Mouse (Mus musculus) liver, embryonic 15.5 days (tissue): ENCODE data around the gene Pomt1. TPM values are rescaled to one million over a fixed set of nuclear protein-coding genes. Genes with fewer than 3 reads are reported as not detected.
A peak's percentile ranks its signal among the peaks of the same experiment; 100 is the strongest.

ENCODE experiments used
- ATAC-seq: fragments of 200-750 bp; cut with Nextera tagmentation; 2 replicates; pipeline ENCODE4 v1.8.0; 2017; ENCODE audit warnings: moderate number of reproducible peaks, mild to moderate bottlenecking, moderate library complexity; ENCODE audit not compliant: insufficient read depth
- H3K27ac ChIP-seq: fragments of 300-500 bp; sonication (generic); replicated peaks from 2 replicates; pipeline ENCODE4 v1.5.1; 2015; ENCODE audit warnings: mild to moderate bottlenecking, inconsistent platforms
- H3K27me3 ChIP-seq: fragments of 300-500 bp; sonication (generic); 2 replicates; pipeline ENCODE4 v1.6.1; 2015; ENCODE audit warnings: mild to moderate bottlenecking, inconsistent platforms
- H3K36me3 ChIP-seq: fragments of 300-500 bp; sonication (generic); replicated peaks from 2 replicates; pipeline ENCODE4 v1.6.1; 2015; ENCODE audit warnings: moderate library complexity, mild to moderate bottlenecking, inconsistent platforms
- H3K4me1 ChIP-seq: fragments of 300-500 bp; sonication (generic); replicated peaks from 2 replicates; pipeline ENCODE4 v1.6.1; 2015; ENCODE audit warnings: inconsistent platforms
- H3K4me2 ChIP-seq: fragments of 300-500 bp; sonication (generic); 2 replicates; pipeline ENCODE4 v1.6.1; 2015; ENCODE audit warnings: moderate library complexity, mild to moderate bottlenecking, inconsistent platforms
- H3K4me3 ChIP-seq: fragments of 300-500 bp; sonication (generic); replicated peaks from 2 replicates; pipeline ENCODE4 v1.5.1; 2015; ENCODE audit warnings: mild to moderate bottlenecking, inconsistent platforms
- H3K9ac ChIP-seq: fragments of 300-500 bp; sonication (generic); 2 replicates; pipeline ENCODE4 v1.6.1; 2015; ENCODE audit warnings: moderate library complexity, mild to moderate bottlenecking, inconsistent platforms
- H3K9me3 ChIP-seq: fragments of 300-500 bp; sonication (generic); replicated peaks from 2 replicates; pipeline ENCODE4 v1.6.1; 2016; ENCODE audit warnings: inconsistent platforms
- WGBS: fragments of 180-500 bp; shearing (Covaris S2); methylation state at CpG from one replicate; pipeline ENCODE4 v1.1.7; 2015; ENCODE audit warnings: mixed read lengths; ENCODE audit not compliant: insufficient replicate concordance; 5-methylcytosine and 5-hydroxymethylcytosine counted together
- polyA plus RNA-seq: library from polyadenylated mRNA; unstranded; fragments of >200 nt; fragmentation: Nextera tagmentation; extraction: Ambion mirVana; gene quantifications from 2 replicates; pipeline ENCODE4 v1.2.1, GENCODE M21; 2015

Pomt1 gene
- 11.9 and 14.9 TPM in 2 replicates for polyA plus RNA-seq

DNA sequence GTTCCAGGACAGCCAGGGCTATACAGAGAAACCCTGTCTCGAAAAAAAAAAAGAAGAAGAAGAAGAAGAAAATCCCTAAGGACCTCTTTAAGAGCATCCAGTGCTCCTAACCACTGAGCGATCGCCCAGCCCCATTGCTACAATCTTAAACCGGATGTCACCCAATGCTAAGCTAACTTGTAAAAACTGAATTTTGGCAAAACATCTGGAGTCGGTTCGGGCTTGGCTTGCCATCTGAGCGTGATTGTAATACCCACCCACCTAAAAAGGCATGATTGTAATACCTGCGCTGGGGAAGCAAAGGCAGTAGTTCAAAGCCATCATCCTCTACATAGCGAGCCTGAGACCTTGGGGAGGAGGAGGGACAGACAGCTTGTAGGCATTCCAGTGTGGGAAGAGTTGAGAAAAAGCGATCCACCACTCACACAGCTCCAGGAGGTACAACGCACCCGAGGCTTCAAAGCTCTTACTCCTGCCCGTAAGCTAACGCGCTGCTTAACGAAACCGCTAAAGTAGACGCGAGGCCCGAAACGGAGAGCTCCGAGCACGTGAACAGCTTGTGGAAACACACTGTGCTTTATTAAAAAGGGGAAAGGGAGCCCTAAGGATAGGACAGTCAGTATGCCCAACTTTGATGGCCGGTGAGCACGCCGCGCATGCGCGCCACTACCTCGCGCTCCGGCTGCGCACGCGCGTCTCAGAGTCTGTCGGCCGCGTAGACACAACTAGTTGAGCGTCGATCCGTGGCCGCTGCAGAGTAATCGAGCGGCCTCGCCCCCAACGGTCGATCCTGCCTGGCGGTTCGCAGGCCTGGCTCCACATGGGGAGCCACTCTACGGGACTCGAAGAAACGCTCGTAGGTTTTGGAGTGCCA, at the start of gene Pomt1:
Pomt1 (plus strand) TSS at position 705 of the 874 bp plus-strand sequence.
- H3K4me3 ChIP-seq: peak within 1 kb of the TSS; percentile 65
- under 1% methylated on average over 54 of the region's 54 CpGs for whole genome bisulfite sequencing
- H3K27me3 ChIP-seq: no peaks in the 10 kb centered on the region
- H3K4me2 ChIP-seq: peak within 1 kb of the TSS; percentile 89
- peak within 1 kb of the TSS; percentile 86 for H3K27ac ChIP-seq
- H3K4me1 ChIP-seq: peaks cover 43% of the 10 kb centered on the region
- H3K36me3 ChIP-seq: peaks cover 45% of the 10 kb centered on the region
- ATAC-seq: peak; percentile 84
- H3K9me3 ChIP-seq: no peaks in the 10 kb centered on the region
- peak within 1 kb of the TSS; percentile 80 for H3K9ac ChIP-seq

DNA sequence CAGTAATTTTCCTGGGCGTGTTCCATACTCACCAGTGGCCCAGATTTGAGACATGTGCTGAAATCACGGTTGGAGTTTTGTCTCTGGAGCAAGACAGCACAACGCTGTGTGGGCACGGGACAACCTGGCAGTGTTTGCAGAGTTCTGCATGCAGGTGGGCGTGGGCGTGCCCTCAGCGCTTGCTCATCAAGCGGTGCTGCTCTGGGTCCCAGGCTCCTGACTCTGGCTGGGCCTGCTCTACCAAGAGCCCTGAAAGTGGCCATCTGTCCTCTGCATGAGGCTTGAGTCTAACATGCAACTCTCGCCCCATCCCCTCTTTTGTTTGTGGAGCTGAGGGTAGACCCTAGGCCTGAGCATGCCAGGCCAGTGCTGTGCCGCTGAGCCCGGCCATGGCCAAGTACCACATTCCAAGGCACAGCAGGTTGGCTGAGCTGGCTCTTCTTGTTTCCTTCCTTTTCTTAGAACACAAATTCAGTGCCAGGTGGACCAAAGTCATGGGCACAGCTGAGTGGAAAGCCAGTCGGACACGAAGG, 49.3 kb upstream of the Pomt1 start:
- no peak for ATAC-seq
- Histone ChIP-seq H3K9ac (no peak overlapping the region), H3K4me2 (no peak overlapping the region), H3K9me3 (no peaks in the 10 kb centered on the region), H3K27ac (no peak overlapping the region), H3K36me3 (peaks cover 79% of the 10 kb centered on the region), H3K4me1 (no peaks in the 10 kb centered on the region), H3K4me3 (no peak overlapping the region), H3K27me3 (no peaks in the 10 kb centered on the region)
- WGBS: 85% methylated on average over 13 of the region's 13 CpGs

DNA sequence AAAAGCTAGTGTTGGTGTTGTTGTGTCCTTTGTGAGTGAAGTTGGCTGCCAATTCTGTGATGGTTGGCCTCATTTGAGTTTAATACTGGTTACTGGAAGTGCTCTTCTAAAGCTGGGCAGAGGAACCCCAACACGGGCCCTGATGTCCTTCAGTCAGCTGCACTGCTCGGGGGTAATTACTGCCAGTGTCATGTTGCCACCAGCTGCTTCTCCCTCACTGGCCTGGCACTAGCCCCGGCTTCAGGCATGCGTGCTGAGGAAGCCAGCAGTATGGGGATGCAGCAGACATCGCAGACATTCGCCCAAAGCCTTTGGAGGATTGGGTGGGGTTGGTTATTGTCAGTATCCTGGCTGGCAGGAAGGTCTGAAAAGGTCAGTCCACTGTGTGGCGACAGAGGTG, 48.7 kb upstream of the Pomt1 start:
- no peaks in the 10 kb centered on the region for H3K27me3 ChIP-seq
- 80% methylated on average over 7 of the region's 7 CpGs for WGBS
- no peaks in the 10 kb centered on the region for H3K4me1 ChIP-seq
- peaks cover 80% of the 10 kb centered on the region for H3K36me3 ChIP-seq
- no peak overlapping the region for H3K9ac ChIP-seq
- no peaks in the 10 kb centered on the region for H3K9me3 ChIP-seq
- no peak overlapping the region for H3K4me2 ChIP-seq
- no peak overlapping the region for H3K27ac ChIP-seq
- no peak overlapping the region for H3K4me3 ChIP-seq
- no peak for ATAC-seq

- Histone ChIP-seq H3K4me2 (no peak overlapping the region), H3K4me3 (no peak overlapping the region), H3K36me3 (peaks cover 82% of the 10 kb centered on the region), H3K9ac (no peak overlapping the region), H3K9me3 (no peaks in the 10 kb centered on the region), H3K27me3 (no peaks in the 10 kb centered on the region), H3K4me1 (no peaks in the 10 kb centered on the region), H3K27ac (no peak overlapping the region)
- WGBS: 58% methylated on average over 5 of the region's 5 CpGs
- no peak for ATAC-seq
Observed at GRCm38 (mm10) chr2:32189060-32189681, 47.2 kb upstream of the Pomt1 start.

- Histone ChIP-seq H3K27ac (no peak overlapping the region), H3K36me3 (peaks cover 84% of the 10 kb centered on the region), H3K9ac (no peak overlapping the region), H3K4me1 (no peaks in the 10 kb centered on the region), H3K9me3 (no peaks in the 10 kb centered on the region), H3K27me3 (no peaks in the 10 kb centered on the region), H3K4me2 (no peak overlapping the region), H3K4me3 (no peak overlapping the region)
- no peak for ATAC-seq
- WGBS: 68% methylated on average over 1 of the region's 1 CpGs
Observed at GRCm38 (mm10) chr2:32190620-32191019, 45.8 kb upstream of the Pomt1 start.

DNA sequence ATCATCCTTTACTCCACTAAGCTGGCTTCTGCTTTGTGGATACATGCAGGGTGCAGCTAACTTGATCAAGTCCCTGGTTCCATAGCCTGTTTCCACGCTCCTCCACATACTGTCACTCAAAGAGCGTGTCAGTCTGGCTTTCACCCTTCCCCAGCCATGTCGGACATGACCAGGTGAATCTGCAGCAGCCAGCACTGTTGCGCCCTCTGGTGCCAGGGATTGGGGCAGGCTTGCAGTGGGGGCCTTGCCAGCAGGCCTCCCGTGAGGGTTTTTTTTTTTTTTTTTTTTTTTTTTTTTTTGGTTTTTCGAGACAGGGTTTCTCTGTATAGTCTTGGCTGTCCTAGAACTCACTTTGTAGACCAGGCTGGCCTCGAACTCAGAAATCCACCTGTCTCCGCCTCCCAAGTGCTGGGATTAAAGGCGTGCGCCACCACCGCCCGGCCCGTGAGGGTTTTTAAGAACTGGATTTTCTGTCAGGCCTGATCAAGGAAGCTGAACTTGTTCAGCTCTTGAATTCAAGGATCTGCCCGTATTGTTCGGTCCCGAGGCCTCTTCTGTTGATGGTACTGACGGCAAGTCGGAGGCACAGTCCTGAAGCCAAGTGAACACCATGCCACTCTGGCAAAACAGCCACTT, 44.4 kb upstream of the Pomt1 start:
- Histone ChIP-seq H3K36me3 (peaks cover 85% of the 10 kb centered on the region), H3K27ac (no peak overlapping the region), H3K27me3 (no peaks in the 10 kb centered on the region), H3K4me3 (no peak overlapping the region), H3K4me1 (no peaks in the 10 kb centered on the region), H3K9me3 (no peaks in the 10 kb centered on the region), H3K4me2 (no peak overlapping the region), H3K9ac (no peak overlapping the region)
- 78% methylated on average over 17 of the region's 18 CpGs for WGBS
- ATAC-seq: 0 out of 2 replicates have a peak, but pooled peaks have one; percentile 9

- Histone ChIP-seq H3K4me1 (no peaks in the 10 kb centered on the region), H3K9me3 (no peaks in the 10 kb centered on the region), H3K27ac (no peak overlapping the region), H3K9ac (no peak overlapping the region), H3K4me3 (no peak overlapping the region), H3K27me3 (no peaks in the 10 kb centered on the region), H3K36me3 (peaks cover 98% of the 10 kb centered on the region), H3K4me2 (no peak overlapping the region)
- WGBS: 83% methylated on average over 11 of the region's 11 CpGs
- ATAC-seq: no peak
Observed at GRCm38 (mm10) chr2:32198977-32199376, 37.4 kb upstream of the Pomt1 start.

GRCm38 (mm10) chr2:32200033-32200432, 36.4 kb upstream of the Pomt1 start:
- WGBS: 82% methylated on average over 4 of the region's 4 CpGs
- no peak for ATAC-seq
- Histone ChIP-seq H3K27ac (no peak overlapping the region), H3K9me3 (no peaks in the 10 kb centered on the region), H3K36me3 (peaks cover 98% of the 10 kb centered on the region), H3K4me2 (no peak overlapping the region), H3K4me3 (no peak overlapping the region), H3K27me3 (no peaks in the 10 kb centered on the region), H3K9ac (no peak overlapping the region), H3K4me1 (no peaks in the 10 kb centered on the region)

DNA sequence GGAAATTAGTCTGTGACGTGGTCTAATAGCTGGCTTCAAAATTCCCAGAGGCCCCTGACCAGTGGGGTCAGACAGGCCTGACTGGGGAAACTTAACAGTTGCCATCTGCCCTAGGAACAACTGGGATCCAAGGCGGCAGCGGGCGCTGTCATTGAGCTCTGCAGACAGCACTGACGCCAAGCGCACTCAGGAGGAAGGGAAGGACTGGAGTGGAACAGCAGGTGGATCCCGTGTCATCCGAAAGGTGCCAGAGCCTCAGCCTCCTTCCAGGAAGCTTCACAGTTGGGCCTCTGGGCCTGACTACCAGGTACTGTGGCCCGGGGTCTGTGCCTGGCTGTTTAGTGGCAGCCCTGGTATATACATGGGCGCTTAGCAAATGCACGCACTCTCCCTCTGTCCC, 35.7 kb upstream of the Pomt1 start:
- Histone ChIP-seq H3K4me1 (no peaks in the 10 kb centered on the region), H3K9ac (no peak overlapping the region), H3K9me3 (no peaks in the 10 kb centered on the region), H3K27ac (no peak overlapping the region), H3K4me3 (no peak overlapping the region), H3K36me3 (peaks cover 98% of the 10 kb centered on the region), H3K27me3 (no peaks in the 10 kb centered on the region), H3K4me2 (no peak overlapping the region)
- 89% methylated on average over 11 of the region's 11 CpGs for WGBS
- ATAC-seq: no peak

GRCm38 (mm10) chr2:32201527-32201926, 34.9 kb upstream of the Pomt1 start:
- H3K4me3 ChIP-seq: no peak overlapping the region
- no peak overlapping the region for H3K9ac ChIP-seq
- H3K27ac ChIP-seq: no peak overlapping the region
- no peak for ATAC-seq
- WGBS: 78% methylated on average over 7 of the region's 7 CpGs
- H3K36me3 ChIP-seq: peaks cover 98% of the 10 kb centered on the region
- no peak overlapping the region for H3K4me2 ChIP-seq
- no peaks in the 10 kb centered on the region for H3K4me1 ChIP-seq
- H3K9me3 ChIP-seq: no peaks in the 10 kb centered on the region
- no peaks in the 10 kb centered on the region for H3K27me3 ChIP-seq

DNA sequence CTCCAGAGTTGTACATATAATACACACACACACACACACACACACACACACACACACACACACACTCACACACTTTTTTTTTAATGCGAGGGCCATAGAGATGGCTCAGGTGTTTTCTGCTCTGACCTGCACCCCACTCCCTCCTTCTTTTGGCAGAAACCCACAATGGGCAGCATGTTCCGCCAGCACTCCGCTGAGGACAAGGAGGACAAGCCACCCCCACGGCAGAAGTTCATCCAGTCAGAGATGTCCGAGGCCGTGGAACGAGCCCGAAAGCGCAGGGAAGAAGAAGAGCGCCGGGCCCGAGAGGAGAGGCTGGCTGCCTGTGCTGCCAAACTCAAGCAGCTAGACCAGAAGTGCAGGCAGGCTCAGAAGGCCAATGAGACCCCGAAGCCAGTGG, 32.5 kb upstream of the Pomt1 start:
- H3K9ac ChIP-seq: no peak overlapping the region
- ATAC-seq: no peak
- H3K36me3 ChIP-seq: peaks cover 100% of the 10 kb centered on the region
- H3K4me1 ChIP-seq: peaks cover 6% of the 10 kb centered on the region; the same call in 1 of the 2 replicates
- H3K4me3 ChIP-seq: no peak overlapping the region
- no peak overlapping the region for H3K4me2 ChIP-seq
- no peaks in the 10 kb centered on the region for H3K9me3 ChIP-seq
- WGBS: 85% methylated on average over 13 of the region's 13 CpGs
- H3K27ac ChIP-seq: no peak overlapping the region
- no peaks in the 10 kb centered on the region for H3K27me3 ChIP-seq
